In the genomic region with DNA sequence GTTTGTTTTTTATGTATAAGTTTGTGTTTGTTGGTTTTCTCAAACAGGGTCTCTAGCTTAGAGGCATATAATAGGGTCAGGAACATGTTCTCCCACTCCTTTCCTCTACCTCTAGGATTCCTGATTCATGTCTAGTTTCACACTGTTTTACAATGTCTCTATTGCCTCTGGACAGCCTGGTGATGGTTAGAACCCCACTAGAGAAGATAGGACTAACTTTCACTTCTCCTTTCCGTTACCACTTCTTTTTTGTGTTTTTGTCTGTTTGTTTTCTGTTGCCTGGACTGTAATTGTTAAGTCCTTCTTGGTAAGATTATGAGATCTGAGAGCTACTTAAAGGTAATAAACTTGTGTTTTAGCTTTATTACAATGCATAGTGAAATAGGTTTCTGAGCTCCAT, we compare ENCODE assay signal across 17 mouse cellular contexts. TPM values are rescaled to one million over a fixed set of nuclear protein-coding genes. Genes with fewer than 3 reads are reported as not detected.
"Had no signal": no experiment of that assay in that cellular context is flagged by ENCODE, and none has a peak within 500 bp of the region (broad histone marks: within the 10 kb centered on the region; RNA-seq: fewer than 3 reads in every experiment).

No protein-coding gene starts in this region.

- DNase-seq: kidney, adult 2 months; kidney, postnatal 25 days; layer of hippocampus, adult 9-11 months; liver, postnatal 0 days; lung, embryonic 14.5 days; lung, postnatal 10 days; right cerebral cortex, adult 18-20 months; right cerebral cortex, postnatal 14 days; right cerebral cortex, postnatal 4 days; spleen, adult 18-20 months; thymus, adult 18-20 months; thymus, postnatal 14 days had no signal

- ATAC-seq: intestine, postnatal 0 days; liver, postnatal 0 days; midbrain, embryonic 16.5 days had no signal

RNA-seq across cellular contexts. Expression of gene Fam186a, which starts 32.5 kb away (rescaled TPM):
- total RNA-seq: left cerebral cortex, postnatal 10 days; liver, adult 2 months; megakaryocyte-erythroid progenitor cell, adult 5-6 weeks had no signal
